Mouse (Mus musculus) right cerebral cortex, postnatal 14 days (tissue): Measurements from ENCODE around the gene Eef1a1.
A peak's percentile ranks its signal among the peaks of the same experiment; 100 is the strongest.
"Not testable (repeated sequence)": the region's sequence is repeated elsewhere in the genome, so short reads cannot be mapped to it uniquely, and the experiment has no call there.

Source experiments
- DNase-seq: peaks from one replicate; pipeline ENCODE4 v3.0.0; 2022

The Eef1a1 gene

DNA sequence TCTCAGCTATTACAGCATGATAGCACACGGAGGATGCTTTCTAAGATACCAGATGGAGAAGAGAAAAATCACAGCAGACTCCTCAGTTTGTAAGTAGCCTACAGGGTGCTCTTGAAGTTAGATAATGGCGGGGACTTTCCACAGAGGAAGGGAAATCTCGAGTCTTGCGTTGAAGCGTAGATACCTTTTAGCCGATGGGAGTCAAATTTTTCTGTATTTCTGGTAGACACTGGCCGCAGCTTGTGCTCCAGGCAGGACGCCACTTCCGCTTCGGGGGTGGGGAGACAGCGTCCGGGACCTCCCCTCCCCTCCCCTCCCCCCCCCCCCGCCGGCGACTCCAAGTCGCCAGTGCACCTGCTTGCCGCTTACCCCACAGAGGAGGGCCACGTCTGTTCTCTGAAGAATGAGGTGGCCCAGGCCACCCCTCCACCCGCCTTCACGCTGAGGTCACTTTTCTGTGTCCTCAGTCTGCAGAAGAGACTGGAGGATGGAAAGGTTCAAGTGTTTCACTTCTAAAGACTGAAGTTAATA, at the start of gene Eef1a1:
Gene Eef1a1, minus strand, starts transcription at position 262 of the 531 bp plus-strand sequence.
- DNase-seq = peak; percentile 40

GRCm38 (mm10) chr9:78538421-78538820, 49.5 kb upstream of the Eef1a1 start:
- DNase-seq = no peak

DNA sequence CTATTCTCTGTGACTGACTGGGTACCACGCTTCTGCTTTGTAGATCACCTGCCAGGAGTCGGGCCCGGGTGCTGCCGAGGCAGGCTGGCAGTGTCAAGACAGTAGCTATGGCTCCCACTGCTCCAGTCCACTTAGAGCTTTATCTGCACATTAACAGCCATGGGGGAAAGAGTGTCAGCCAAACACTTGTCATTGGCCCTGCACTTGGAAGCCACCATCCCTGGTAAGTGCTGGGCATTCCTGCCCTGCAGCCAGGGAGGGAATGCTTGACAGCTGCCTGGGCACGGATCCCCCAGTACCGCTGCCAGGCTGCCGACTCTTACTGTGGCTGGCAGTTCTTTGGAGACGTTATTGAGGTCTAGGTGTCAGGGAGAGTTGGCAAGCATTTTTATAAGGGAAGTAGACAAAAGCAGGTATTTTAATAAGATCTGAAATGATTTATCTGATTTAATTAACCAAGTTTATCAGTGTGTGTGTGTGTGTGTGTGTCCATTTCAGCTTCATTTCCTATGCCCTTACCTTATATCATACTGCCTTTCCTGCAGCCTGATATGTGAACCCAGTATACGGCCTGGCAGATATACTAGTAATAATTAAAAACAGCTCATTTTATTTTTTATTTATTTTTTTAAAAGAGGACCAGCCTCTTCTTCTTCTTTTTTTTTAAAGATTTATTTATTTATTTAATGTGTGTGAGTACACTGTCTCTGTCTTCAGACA, 48.4 kb upstream of the Eef1a1 start:
- DNase-seq = no peak

DNA sequence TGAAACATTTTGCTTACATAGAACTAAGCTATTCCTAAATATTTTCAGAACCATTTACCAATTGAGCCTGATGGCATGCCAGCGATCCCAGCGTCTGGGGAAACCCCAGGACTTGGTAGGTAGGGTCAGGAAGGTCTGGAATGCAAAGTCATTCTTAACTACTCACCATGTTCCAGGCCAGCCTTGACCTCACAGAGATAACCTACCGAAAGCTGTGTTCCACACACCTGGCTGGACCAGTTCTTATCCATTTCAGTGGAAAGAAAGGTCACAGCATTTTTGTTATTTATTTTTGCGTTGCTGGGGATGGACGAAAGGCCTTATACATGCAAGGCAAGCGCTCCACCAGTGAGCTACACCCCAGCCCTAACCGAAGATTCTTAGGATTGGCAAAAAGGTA, 45.7 kb upstream of the Eef1a1 start:
- no peak for DNase-seq

DNA sequence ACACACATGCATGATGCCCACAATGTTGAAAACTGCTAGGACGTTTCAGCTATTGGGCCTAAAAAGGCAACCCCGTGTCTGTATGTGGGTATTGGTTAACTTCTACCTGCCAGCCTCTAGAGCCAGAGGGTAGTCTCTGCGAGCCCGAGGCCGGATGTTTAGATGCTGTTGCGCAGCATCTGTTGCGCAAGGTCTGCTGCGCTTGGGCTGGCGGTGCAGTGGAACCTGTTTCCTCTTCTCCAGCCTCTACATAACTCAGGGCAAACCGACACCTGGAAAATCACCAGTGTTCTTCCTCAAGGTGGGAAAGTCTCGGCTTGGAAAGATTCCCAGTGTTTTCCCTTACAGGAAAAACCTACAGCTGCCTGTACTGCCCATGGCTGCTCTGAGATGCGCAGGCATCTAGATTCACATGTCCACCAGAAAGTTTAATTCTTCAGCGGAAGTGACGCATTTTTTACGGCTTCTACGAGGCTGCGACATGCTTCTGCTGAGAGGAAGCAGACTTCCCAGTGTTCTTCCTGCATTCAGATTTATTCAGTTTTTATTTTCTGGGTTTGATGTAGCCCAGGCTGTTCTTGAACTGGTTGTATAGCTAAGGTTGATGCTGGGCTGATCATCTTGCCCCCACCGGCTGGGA, 44.5 kb upstream of the Eef1a1 start:
- no peak for DNase-seq

GRCm38 (mm10) chr9:78532341-78532819, 43.4 kb upstream of the Eef1a1 start:
- DNase-seq = no peak

- no peak for DNase-seq
Measured at GRCm38 (mm10) chr9:78531816-78532215, 42.9 kb upstream of the Eef1a1 start.

- peak; percentile 74 for DNase-seq
Measured at GRCm38 (mm10) chr9:78527767-78528381, 38.9 kb upstream of the Eef1a1 start.

DNA sequence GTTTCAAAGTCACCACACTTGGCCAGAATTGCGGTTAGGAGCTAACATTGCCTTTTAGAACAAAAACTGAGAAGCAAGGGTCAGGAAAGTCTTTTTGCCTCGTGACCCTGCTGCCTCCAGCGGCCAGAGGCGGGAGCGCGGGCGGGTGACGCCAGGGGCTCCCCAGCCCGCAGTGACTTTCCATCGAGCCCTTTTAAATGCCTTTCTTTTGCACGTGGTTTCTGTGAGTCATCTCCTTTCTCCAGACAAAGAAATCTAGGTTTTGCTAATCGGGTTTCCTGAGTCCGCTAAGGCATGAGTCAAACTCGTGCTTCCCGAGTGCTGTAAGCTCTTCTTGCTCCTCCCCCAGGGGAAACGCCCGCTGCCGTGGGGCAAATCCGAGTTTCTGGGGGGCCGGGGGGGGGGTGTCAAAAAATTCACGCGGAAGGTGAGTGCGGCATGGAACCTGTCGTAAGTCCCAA, 38.4 kb upstream of the Eef1a1 start:
- peak; percentile 66 for DNase-seq

DNA sequence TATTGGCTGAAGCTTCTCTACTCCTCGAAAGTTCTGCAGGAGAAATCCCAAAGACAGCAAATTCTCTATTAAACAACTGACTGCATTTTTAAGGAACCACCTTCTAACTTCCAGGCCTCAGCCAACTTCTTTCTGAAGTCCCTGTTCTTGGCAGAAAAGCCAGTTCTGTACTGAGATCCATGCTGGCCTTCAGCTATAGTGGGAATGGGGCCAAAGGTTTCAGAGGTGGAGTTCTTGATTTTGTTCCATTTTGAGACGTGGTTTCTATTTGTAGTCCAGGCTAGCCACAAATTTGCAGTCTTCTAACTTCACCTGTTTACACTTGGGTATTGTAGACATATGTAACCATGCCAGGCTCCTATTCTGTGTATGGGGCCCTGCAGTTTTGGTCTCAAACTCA, 37.3 kb upstream of the Eef1a1 start:
- no peak for DNase-seq

- no peak for DNase-seq
Measured at GRCm38 (mm10) chr9:78525451-78526135, 36.6 kb upstream of the Eef1a1 start.

DNA sequence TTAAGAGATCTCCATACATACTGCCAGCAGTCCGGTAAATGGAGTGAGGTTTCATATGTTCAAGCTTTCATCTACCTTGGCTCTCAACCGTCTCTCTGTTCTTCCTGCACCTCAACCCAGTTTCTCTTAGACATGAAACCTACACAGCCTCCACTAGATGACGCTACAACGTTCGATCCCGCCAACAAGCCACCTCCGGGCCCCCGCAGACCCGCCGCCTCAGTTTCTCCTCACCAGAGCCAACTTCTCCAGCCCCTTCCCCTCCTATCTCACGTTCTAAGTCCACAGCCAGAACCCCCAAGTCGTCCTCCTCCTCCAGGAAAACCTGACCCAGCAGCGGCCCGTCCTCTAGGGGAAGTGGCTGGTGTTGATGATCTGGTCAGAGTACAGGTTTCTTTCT, 32.7 kb upstream of the Eef1a1 start:
- DNase-seq = no peak

- peak; percentile 68 for DNase-seq
Measured at GRCm38 (mm10) chr9:78520780-78521601, 32.0 kb upstream of the Eef1a1 start.

- DNase-seq = no peak
Measured at GRCm38 (mm10) chr9:78520127-78520779, 31.3 kb upstream of the Eef1a1 start.

- DNase-seq = not testable (repeated sequence)
Measured at GRCm38 (mm10) chr9:78517237-78517636, 28.3 kb upstream of the Eef1a1 start.

GRCm38 (mm10) chr9:78516125-78516524, 27.2 kb upstream of the Eef1a1 start:
- no peak for DNase-seq

GRCm38 (mm10) chr9:78514681-78515080, 25.7 kb upstream of the Eef1a1 start:
- DNase-seq = no peak

DNA sequence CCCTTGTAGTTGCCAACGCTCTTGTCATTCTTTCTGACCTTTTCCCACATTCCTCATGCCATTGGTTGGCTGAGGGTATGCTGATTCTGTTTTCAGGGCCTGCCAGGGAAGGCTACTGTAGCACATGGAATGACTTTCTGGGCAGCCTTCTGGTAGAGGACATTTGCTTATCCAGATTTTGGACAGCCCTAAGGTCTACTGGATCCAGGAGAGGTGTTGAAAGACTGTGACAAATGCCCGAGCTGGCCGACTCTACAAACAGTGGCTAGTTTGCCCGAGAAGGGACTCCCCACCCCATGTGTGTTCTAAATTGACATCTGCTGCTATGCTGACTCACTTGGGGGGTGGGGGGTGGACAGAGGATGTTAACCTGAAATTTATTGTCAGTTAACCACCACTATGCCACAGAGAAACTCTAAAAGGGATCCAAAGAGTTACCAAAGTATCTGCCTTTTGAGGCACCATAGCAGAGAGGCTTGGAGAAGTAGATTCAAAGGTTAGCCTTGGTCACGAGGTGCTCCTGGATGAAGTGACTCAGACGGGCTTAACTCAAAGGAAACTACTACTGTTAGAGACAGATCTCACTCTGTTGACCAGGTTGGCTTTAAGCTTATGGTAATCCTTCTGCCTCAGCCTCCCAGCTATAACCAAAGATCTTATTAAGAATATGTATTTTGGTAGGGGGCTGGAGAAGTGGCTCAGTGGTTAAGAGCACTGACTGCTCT, 25.0 kb upstream of the Eef1a1 start:
- no peak for DNase-seq

GRCm38 (mm10) chr9:78511705-78512104, 22.8 kb upstream of the Eef1a1 start:
- DNase-seq = no peak

- DNase-seq = no peak
Measured at GRCm38 (mm10) chr9:78508106-78508786, 19.3 kb upstream of the Eef1a1 start.
